Mouse (Mus musculus) urinary bladder, postnatal 14 days (tissue): Measurements from ENCODE around the gene Usp43.

Experiments used
- DNase-seq: peaks from one replicate; pipeline ENCODE4 v3.0.0; 2021; ENCODE audit warnings: low spot score

Usp43 gene

GRCm38 (mm10) chr11:67921827-67922754 lies at the start of gene Usp43:
Gene Usp43 (minus strand): TSS chr11:67922153.
- peak; percentile 86 for DNase-seq

- DNase-seq = no peak
Observed at GRCm38 (mm10) chr11:67967831-67968230, 45.9 kb upstream of the Usp43 start.

- peak; percentile 96 for DNase-seq
Observed at GRCm38 (mm10) chr11:67965905-67966878, 44.2 kb upstream of the Usp43 start, which contains the start of gene Stx8. Gene Stx8 (plus strand): TSS chr11:67966193.

- DNase-seq = peak; percentile 85
Observed at GRCm38 (mm10) chr11:67965242-67965883, 43.4 kb upstream of the Usp43 start, which contains the start of gene Cfap52. Gene Cfap52 (minus strand): TSS chr11:67965651.

GRCm38 (mm10) chr11:67964110-67964509 lies 42.2 kb upstream of the Usp43 start:
- DNase-seq = no peak

- no peak for DNase-seq
Observed at GRCm38 (mm10) chr11:67954413-67954812, 32.5 kb upstream of the Usp43 start.

- DNase-seq = no peak
Observed at GRCm38 (mm10) chr11:67953604-67954003, 31.7 kb upstream of the Usp43 start.

- DNase-seq = no peak
Observed at GRCm38 (mm10) chr11:67949475-67949874, 27.5 kb upstream of the Usp43 start.

GRCm38 (mm10) chr11:67948229-67948628 lies 26.3 kb upstream of the Usp43 start:
- DNase-seq = peak; percentile 14

GRCm38 (mm10) chr11:67932156-67932555 lies 10.2 kb upstream of the Usp43 start:
- DNase-seq = no peak

- no peak for DNase-seq
Observed at GRCm38 (mm10) chr11:67926348-67927055, 4.5 kb upstream of the Usp43 start.

- DNase-seq = no peak
Observed at GRCm38 (mm10) chr11:67925000-67925399, 3.0 kb upstream of the Usp43 start.

GRCm38 (mm10) chr11:67923720-67924119 lies 1.8 kb upstream of the Usp43 start:
- DNase-seq = no peak

GRCm38 (mm10) chr11:67922755-67923125 lies 787 bp upstream of the Usp43 start:
- peak; percentile 81 for DNase-seq

GRCm38 (mm10) chr11:67921091-67921826 lies 694 bp downstream of the Usp43 start:
- DNase-seq = peak; percentile 63

- no peak for DNase-seq
Observed at GRCm38 (mm10) chr11:67920226-67920960, 1.6 kb downstream of the Usp43 start.

GRCm38 (mm10) chr11:67919593-67919992 lies 2.4 kb downstream of the Usp43 start:
- DNase-seq = no peak

- DNase-seq = no peak
Observed at GRCm38 (mm10) chr11:67917126-67917525, 4.8 kb downstream of the Usp43 start.

- DNase-seq = peak; percentile 51
Observed at GRCm38 (mm10) chr11:67911074-67911473, 10.9 kb downstream of the Usp43 start.

- DNase-seq = no peak
Observed at GRCm38 (mm10) chr11:67903756-67904155, 18.2 kb downstream of the Usp43 start.
